Mouse (Mus musculus): ENCODE measurements at regions not wholly inside any gene's neighbourhood (a gene's known extent, or its start where the extent isn't known, plus 50 kb on each side); places are given as distances from the start of the nearest gene placed in this dataset.

DNA sequence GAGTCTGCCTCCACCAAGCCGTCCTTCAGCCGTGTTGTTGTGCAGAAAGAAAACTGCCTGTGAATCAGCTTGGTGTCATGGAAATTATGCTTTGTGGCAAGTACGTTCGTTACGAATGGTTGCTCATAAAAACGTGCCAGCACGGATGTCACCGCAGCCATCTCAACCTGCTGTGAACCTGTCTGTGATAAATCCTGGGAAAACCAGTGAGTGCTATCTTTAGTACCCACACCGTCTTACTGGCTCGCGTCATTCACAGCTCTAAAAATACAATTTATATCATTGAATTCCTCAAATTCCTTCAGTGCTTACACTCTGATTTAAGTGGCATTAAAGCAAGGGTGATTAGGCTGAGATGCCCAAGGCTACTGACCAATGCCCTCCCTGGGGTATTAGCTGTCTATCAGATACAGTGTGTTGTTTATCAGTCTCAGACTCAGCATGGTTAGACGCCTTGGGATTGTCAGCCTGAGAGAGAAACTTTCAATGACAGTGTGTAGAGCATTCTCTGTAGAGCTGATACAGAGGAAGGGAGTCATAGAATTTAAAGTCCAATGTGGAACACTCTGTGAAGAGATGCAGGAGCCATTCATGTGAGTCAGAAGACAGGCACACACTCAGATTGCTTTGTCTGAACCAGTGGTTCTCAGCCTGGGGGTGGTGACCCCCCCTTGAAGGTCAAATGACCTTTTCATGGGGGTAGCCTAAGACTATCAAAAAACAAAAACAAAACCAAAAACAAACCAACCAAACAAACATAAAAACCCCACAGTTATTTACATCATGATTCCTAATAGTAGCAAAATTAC is 96.2 kb upstream of the Myocd start:
- DNase-seq (ENCODE audit: low read depth, low spot score): no peak

DNA sequence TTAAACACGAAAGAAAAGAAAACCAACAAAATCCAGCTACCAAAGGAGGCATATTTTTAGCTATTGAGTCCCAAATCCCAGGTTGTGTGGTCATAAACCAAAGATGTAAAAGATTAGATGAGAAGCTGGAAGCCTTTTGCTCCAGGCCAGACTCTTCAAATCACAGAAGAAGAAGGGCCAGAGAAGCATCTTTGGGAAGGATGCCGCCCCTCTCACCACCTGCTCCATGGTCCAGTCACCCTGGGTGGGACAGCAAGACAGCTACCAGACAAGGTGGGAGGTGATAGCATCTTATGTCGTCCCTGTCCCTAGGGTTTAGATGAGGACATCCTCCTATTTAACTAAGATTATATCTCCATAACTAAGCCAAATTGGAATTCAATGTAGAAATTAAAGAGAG is 95.1 kb upstream of the Myocd start:
- DNase-seq (ENCODE audit: low read depth, low spot score): no peak

DNA sequence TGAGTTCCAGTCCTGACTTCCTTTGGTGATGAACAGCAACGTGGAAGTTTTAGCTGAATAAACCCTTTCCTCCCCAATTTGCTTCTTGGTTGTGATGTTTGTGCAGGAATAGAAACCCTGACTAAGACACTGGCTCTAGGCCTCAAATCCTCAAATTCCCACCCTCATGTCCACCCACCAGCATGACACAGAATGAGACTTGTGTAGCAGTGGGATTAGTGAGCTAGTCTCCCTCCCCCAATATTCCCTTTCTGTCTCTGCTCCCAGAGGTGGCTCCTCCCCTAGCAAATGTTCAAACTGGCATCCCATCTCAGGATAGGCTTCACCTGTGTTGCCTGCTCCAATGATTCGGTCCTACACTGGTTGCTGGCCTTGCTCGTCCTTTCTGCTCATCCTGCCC is 94.1 kb upstream of the Myocd start:
- no peak for DNase-seq (ENCODE audit: low read depth, low spot score)

DNA sequence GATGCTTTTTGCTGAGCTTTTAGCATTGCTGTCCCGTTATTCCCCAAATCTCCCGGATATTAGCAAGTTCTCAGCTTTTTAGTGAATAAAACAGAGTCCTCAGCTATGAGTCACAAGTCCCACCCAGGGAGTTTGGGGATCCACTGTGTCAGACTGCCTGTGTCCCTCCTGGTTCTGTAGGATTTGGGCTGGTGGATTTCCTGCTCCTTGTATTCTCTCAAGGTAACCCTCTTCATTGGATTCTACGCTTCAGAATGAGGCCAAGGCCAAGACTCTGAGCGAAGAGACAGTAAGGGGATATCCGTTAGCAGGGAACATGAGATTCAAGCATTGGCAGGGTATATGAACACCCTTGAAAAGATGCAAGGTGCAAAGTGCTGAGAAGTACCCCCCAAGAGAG is 90.9 kb upstream of the Myocd start:
- no peak for DNase-seq (ENCODE audit: low read depth, low spot score)

DNA sequence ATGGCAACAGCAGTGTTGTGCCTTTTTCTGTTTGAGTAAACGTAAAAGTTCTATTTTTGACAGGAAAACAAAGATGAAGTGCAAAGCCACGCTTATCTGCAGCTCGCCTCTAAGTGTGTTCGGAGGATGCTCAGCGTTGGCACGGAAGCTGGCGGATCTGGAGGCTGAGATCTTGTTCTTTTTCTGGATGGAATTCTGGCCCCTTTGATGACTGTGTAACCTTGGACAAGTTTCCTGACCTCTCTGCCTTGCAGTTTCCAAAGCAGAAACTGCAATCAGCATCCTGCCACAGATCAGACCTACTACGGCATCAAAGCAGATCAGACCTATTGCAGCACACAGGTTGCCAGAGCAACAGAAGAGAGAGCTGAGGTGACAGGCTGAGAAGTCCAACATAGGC is 89.1 kb upstream of the Myocd start:
- DNase-seq (ENCODE audit: low read depth, low spot score): no peak

DNA sequence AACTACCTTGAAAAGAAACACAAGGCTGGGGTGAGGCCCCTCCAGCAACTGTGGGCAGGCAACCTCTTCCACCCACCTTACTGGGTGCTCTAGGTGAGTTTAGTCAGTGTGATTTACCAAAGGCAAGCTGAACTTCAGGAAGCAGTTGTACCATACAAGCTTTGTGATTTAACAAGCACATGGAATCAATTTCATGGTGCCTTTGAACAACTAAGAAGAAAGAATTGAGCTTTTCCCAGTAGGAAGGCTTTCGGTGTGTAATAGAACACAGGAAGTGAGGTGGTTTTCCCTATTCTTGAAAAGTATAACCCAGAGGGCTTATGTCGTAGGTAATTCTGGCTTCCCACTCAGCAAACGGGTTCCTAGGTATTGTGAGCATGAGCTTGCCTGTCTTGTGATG is 82.7 kb upstream of the Myocd start:
- DNase-seq (ENCODE audit: low read depth, low spot score): no peak

DNA sequence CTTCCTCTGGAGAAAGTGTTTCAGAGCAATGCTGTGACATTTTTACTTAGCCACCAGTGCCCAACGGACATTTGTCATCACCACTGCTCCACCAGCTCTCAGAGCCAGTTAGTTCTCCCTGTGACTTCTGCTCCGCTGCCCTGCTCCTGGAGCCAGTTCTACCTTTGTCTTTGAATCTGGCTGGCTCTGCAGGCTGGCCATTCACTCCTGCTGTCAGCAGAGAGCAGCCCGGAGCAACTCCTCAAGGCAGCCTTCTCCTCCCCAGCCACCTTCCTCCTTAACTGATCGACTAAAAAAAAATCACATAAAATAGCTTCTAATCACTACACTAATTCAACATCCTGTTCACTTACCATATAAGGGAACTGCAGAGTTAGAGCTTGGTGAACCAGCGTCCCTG is 79.2 kb upstream of the Myocd start:
- DNase-seq (ENCODE audit: low read depth, low spot score): no peak

DNA sequence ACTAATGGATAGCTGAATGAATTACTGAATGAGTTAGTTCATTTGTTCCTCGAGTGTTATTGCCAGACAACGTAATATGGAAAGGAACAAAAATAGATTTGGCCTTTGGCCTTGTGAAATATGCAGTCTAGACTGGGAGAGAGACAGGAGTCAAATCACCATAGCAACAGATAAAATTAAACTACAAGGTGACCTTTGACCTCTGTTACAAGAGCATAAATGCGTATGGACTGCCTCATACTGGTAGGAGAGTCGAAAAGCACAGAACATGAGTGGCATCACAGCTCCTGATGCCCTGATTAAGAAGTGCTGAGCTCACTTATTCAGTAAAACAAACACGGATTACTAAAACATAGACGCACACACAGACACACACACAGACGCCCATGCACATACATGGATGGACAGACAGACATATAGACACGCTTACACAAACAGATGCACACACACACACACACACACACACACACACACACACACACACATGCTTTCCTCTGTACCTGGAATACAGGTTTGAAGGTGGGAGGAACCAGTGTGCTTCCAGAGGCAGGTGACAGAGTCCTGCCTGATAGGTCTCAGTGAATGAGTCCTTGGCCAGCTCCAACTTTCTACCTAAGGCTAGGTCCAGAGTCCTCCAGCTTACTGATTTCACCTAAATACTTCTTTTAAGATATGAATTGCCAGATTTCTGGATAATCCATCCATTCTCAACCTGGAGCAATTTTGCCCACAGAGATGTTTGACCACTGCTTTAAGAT is 72.1 kb upstream of the Myocd start:
- no peak for DNase-seq (ENCODE audit: low read depth, low spot score)

DNA sequence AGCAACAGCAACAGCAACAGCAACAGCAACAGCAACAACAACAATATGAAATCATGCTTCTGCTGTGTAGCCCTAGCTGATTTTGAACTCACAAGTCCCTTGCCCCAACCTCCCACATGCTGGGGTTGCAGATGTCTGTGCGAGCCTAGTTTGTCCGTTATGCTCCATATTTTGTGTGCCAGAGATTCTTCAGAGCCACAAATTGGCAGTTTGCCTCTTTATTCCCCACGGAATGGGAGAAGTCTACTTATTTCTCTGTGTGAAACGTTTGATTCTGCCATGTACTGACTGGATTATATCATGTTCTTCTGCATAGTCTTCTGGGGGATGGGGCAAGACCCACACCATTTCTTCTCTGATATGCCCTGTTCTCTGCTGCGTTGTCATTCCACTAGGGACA is 64.5 kb upstream of the Myocd start:
- no peak for DNase-seq (ENCODE audit: low read depth, low spot score)

DNA sequence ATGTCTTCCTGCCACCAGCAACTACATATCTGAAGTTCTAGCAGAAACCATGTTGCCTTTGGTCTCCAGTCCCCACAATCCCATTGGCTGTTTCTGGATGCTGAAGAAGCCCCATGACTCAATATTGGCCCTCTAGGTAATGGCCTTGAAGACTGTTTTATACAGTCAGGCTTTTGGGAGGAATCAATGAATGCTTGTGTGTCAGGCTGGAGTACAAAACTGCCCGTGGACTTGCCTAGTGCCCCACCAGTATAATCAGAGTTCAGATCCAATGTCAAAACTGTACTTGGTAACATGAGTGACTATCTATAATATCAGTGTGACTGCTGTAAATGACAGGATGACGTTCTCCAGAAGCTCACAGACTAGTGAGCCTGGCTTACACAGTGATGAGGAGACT is 63.3 kb upstream of the Myocd start:
- no peak for DNase-seq (ENCODE audit: low read depth, low spot score)

DNA sequence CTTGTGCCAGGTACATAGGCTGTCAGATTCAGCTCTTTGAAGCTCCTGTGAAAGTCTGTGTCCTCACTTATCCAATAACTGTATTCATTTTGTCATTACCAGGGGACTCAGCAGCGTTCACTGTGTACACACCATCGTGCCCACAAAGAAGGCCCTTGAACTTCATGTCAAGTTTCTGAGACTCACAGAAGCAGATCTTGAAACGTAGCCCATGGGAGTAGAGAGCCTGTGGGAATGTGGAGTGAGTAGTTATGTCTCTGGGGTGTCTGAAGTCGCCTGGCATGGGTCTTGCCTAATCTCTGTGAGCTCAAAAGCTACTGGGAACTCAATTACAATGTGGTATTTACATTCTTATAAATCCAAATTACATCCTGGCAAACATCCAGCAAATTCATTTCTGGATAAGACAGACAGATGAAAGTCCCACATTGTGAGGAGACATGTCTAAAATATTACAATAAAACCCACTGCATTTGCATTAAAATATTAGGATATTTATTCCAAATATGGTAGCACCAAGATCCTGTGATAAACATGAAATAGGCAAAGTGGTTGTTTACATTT is 53.2 kb upstream of the Myocd start:
- no peak for DNase-seq (ENCODE audit: low read depth, low spot score)

All from skeletal muscle tissue, adult 2 months (tissue).